Mouse (Mus musculus) C2C12 (cell line): Measurements from ENCODE around the gene Zkscan3. TPM values are rescaled to one million over a fixed set of nuclear protein-coding genes. Genes with fewer than 3 reads are reported as not detected.

ENCODE experiments used
- H3K27me3 ChIP-seq: one replicate; pipeline ENCODE4 v1.6.1; 2011; ENCODE audit not compliant: control insufficient read depth, insufficient read depth, insufficient read length
- H3K36me3 ChIP-seq: one replicate; pipeline ENCODE4 v1.6.1; 2011; ENCODE audit not compliant: control insufficient read depth, insufficient read depth
- H3K4me3 ChIP-seq: one replicate; pipeline ENCODE4 v1.5.1; 2011; ENCODE audit warnings: mild to moderate bottlenecking, control low read depth; ENCODE audit not compliant: poor library complexity, insufficient read depth, severe bottlenecking
- H3K79me2 ChIP-seq: one replicate; pipeline ENCODE4 v1.6.1; 2011; ENCODE audit not compliant: control insufficient read depth, insufficient read depth
- H3K79me3 ChIP-seq: one replicate; pipeline ENCODE4 v1.6.1; 2011; ENCODE audit warnings: low read depth, control low read depth
- H3ac ChIP-seq: one replicate; pipeline ENCODE3; 2011; ENCODE audit warnings: low read depth; ENCODE audit not compliant: control insufficient read depth, insufficient read length
- CEBPB ChIP-seq: IDR thresholded peaks from one replicate; pipeline ENCODE4 v1.6.1; 2011; ENCODE audit warnings: low read depth, mild to moderate bottlenecking, control low read depth, moderate library complexity
- CTCF ChIP-seq: IDR thresholded peaks from one replicate; pipeline ENCODE4 v1.5.1; 2011; ENCODE audit not compliant: control insufficient read depth, insufficient read depth, insufficient read length
- FOSL1 ChIP-seq: IDR thresholded peaks from one replicate; pipeline ENCODE4 v1.8.0; 2011; ENCODE audit warnings: mild to moderate bottlenecking, low read length; ENCODE audit not compliant: poor library complexity, insufficient read depth, severe bottlenecking
- MAX ChIP-seq: IDR thresholded peaks from one replicate; pipeline ENCODE4 v1.6.1; 2011; ENCODE audit warnings: mild to moderate bottlenecking, control low read depth
- MYOD1 ChIP-seq: IDR thresholded peaks from one replicate; pipeline ENCODE4 v1.6.1; 2011; ENCODE audit warnings: low read depth; ENCODE audit not compliant: control insufficient read depth, insufficient read length
- MYOG ChIP-seq: IDR thresholded peaks from one replicate; pipeline ENCODE4 v1.6.1; 2011; ENCODE audit not compliant: control insufficient read depth, insufficient read length; ENCODE audit errors: extremely low read depth
- USF1 ChIP-seq: IDR thresholded peaks from one replicate; pipeline ENCODE4 v1.6.1; 2011; ENCODE audit warnings: low read depth, mild to moderate bottlenecking, control low read depth, moderate library complexity
- polyA plus RNA-seq: library from polyadenylated mRNA; unstranded; fragments of >200 nt; fragmentation: generic; extraction: Trizol; gene quantifications from one replicate; pipeline ENCODE4 v1.2.1, GENCODE M21; 2012; ENCODE audit warnings: missing spikeins

Zkscan3 gene
- polyA plus RNA-seq, 1 experiment = 10.2 TPM

GRCm38 (mm10) chr13:21415266-21415665, 12.7 kb upstream of the Zkscan3 start:
- H3K4me3 ChIP-seq = no peak overlapping the region
- no peak overlapping the region for H3ac ChIP-seq
- TF ChIP-seq MAX (no peak), CTCF (no peak), CEBPB (no peak), USF1 (no peak), MYOD1 (no peak), MYOG (no peak), FOSL1 (no peak)
- H3K79me2 ChIP-seq = no peaks in the 10 kb centered on the region
- no peaks in the 10 kb centered on the region for H3K36me3 ChIP-seq
- H3K79me3 ChIP-seq = no peaks in the 10 kb centered on the region
- H3K27me3 ChIP-seq = no peaks in the 10 kb centered on the region

GRCm38 (mm10) chr13:21414231-21415212, 12.0 kb upstream of the Zkscan3 start:
- no peaks in the 10 kb centered on the region for H3K36me3 ChIP-seq
- no peaks in the 10 kb centered on the region for H3K79me3 ChIP-seq
- no peaks in the 10 kb centered on the region for H3K79me2 ChIP-seq
- H3ac ChIP-seq = no peak overlapping the region
- no peaks in the 10 kb centered on the region for H3K27me3 ChIP-seq
- no peak for TF ChIP-seq FOSL1
- TF ChIP-seq MYOG = no peak
- TF ChIP-seq CEBPB = no peak
- TF ChIP-seq MAX = no peak
- TF ChIP-seq CTCF = no peak
- TF ChIP-seq USF1 = no peak
- TF ChIP-seq MYOD1 = no peak
- H3K4me3 ChIP-seq = no peak overlapping the region

- no peak for TF ChIP-seq MYOD1
- Histone ChIP-seq H3K79me2 (no peaks in the 10 kb centered on the region), H3ac (peak overlapping the region; percentile 19), H3K79me3 (no peaks in the 10 kb centered on the region), H3K36me3 (no peaks in the 10 kb centered on the region), H3K4me3 (no peak overlapping the region), H3K27me3 (no peaks in the 10 kb centered on the region)
These were observed 6.4 kb upstream of the Zkscan3 start for GRCm38 (mm10) chr13:21408805-21409459.

GRCm38 (mm10) chr13:21407969-21408804, 5.6 kb upstream of the Zkscan3 start:
- Histone ChIP-seq H3K79me3 (no peaks in the 10 kb centered on the region), H3K4me3 (peak overlapping the region; percentile 18), H3ac (peak overlapping the region; percentile 20), H3K27me3 (no peaks in the 10 kb centered on the region), H3K36me3 (no peaks in the 10 kb centered on the region), H3K79me2 (no peaks in the 10 kb centered on the region)
- TF ChIP-seq USF1 (no peak), MYOD1 (peak; percentile 25), FOSL1 (no peak), MAX (no peak), MYOG (no peak), CTCF (no peak), CEBPB (no peak)

GRCm38 (mm10) chr13:21407341-21407740, 4.8 kb upstream of the Zkscan3 start:
- H3K36me3 ChIP-seq = no peaks in the 10 kb centered on the region
- peaks cover 1% of the 10 kb centered on the region for H3K79me2 ChIP-seq
- no peak overlapping the region for H3ac ChIP-seq
- no peak overlapping the region for H3K4me3 ChIP-seq
- H3K27me3 ChIP-seq = no peaks in the 10 kb centered on the region
- no peak for TF ChIP-seq MAX
- no peak for TF ChIP-seq FOSL1
- no peak for TF ChIP-seq CTCF
- TF ChIP-seq MYOG = no peak
- TF ChIP-seq CEBPB = no peak
- TF ChIP-seq MYOD1 = no peak
- no peak for TF ChIP-seq USF1
- H3K79me3 ChIP-seq = no peaks in the 10 kb centered on the region
